Mouse (Mus musculus): ENCODE data around the gene Cmip.

Cmip gene

GRCm38 (mm10) chr8:117500232-117500823 lies 243.5 kb downstream of the Cmip start:
- DNase-seq (ENCODE audit: low read depth, low spot score): no peak

- DNase-seq (ENCODE audit: low read depth, low spot score): no peak
These were observed 244.5 kb downstream of the Cmip start for GRCm38 (mm10) chr8:117501323-117501722.

GRCm38 (mm10) chr8:117503405-117504069 lies 246.7 kb downstream of the Cmip start:
- DNase-seq (ENCODE audit: low read depth, low spot score): no peak

- DNase-seq (ENCODE audit: low read depth, low spot score): no peak
These were observed 250.8 kb downstream of the Cmip start for GRCm38 (mm10) chr8:117507703-117508102.

All from 3T3-L1 (cell line).